Mouse (Mus musculus) spleen, adult 2 months (tissue): ENCODE measurements around the gene Tnf. TPM values are rescaled to one million over a fixed set of nuclear protein-coding genes. Genes with fewer than 3 reads are reported as not detected.

Source experiments
- DNase-seq, 2 experiments: peaks; one replicate each; pipeline versions ENCODE4 v3.0.0 to v3.0.0-alpha.2; 2012 to 2021; ENCODE audit warnings: low spot score in 2 of 2, low read depth in 1 of 2
- H3K27ac ChIP-seq: fragments of 200-500 bp; 2 replicates; pipeline ENCODE4 v1.5.1; 2012; ENCODE audit warnings: low read length, inconsistent platforms; ENCODE audit not compliant: insufficient read depth
- H3K27me3 ChIP-seq: fragments of 200-500 bp; 2 replicates; pipeline ENCODE4 v1.6.1; 2012; ENCODE audit warnings: mild to moderate bottlenecking, moderate library complexity, low read length, inconsistent platforms; ENCODE audit not compliant: control insufficient read depth, insufficient read depth
- H3K36me3 ChIP-seq: fragments of 200-500 bp; 2 replicates; pipeline ENCODE4 v1.6.1; 2012; ENCODE audit warnings: mild to moderate bottlenecking, low read length, inconsistent platforms; ENCODE audit not compliant: control insufficient read depth, insufficient read depth
- H3K4me1 ChIP-seq: fragments of 200-500 bp; 2 replicates; pipeline ENCODE4 v1.6.1; 2011; ENCODE audit warnings: inconsistent platforms; ENCODE audit not compliant: control insufficient read depth, insufficient read depth, insufficient read length
- H3K4me3 ChIP-seq: fragments of 200-500 bp; 2 replicates; pipeline ENCODE4 v1.5.1; 2011; ENCODE audit warnings: mild to moderate bottlenecking, inconsistent platforms; ENCODE audit not compliant: insufficient read depth, insufficient read length; ENCODE audit errors: extremely low read depth
- CTCF ChIP-seq: fragments of 200-500 bp; IDR thresholded peaks from 2 replicates; pipeline ENCODE4 v1.5.1; 2011; ENCODE audit warnings: mild to moderate bottlenecking, inconsistent platforms; ENCODE audit not compliant: insufficient read depth, insufficient read length, insufficient replicate concordance; ENCODE audit errors: extremely low read depth
- POLR2A ChIP-seq: fragments of 200-500 bp; IDR thresholded peaks from 2 replicates; pipeline ENCODE4 v1.6.1; 2011; ENCODE audit warnings: low read depth, low read length, inconsistent platforms
- WGBS: fragments of 180-500 bp; shearing (Covaris S2); methylation state at CpG from one replicate; pipeline ENCODE4 v1.1.7; 2018; 5-methylcytosine and 5-hydroxymethylcytosine counted together
- polyA plus RNA-seq: library from polyadenylated mRNA; depleted of rRNA; stranded (reverse); fragments of >200 nt; gene quantifications from 2 replicates; pipeline ENCODE4 v1.2.3, GENCODE M21; 2012

Tnf gene
- polyA plus RNA-seq, 1 experiment: 7.5 TPM

- Histone ChIP-seq H3K4me3 (no peak overlapping the region), H3K4me1 (peaks cover 55% of the 10 kb centered on the region), H3K36me3 (no peaks in the 10 kb centered on the region), H3K27me3 (no peaks in the 10 kb centered on the region), H3K27ac (no peak overlapping the region)
- WGBS: 68% methylated on average over 5 of the region's 5 CpGs
- DNase-seq: no peak
- TF ChIP-seq CTCF (no peak), POLR2A (no peak)
These were observed 11.3 kb upstream of the Tnf start for GRCm38 (mm10) chr17:35213071-35213470.

- TF ChIP-seq CTCF (no peak), POLR2A (no peak)
- no peak overlapping the region for H3K4me3 ChIP-seq
- H3K27me3 ChIP-seq: no peaks in the 10 kb centered on the region
- peak overlapping the region; percentile 84 for H3K27ac ChIP-seq
- WGBS: 56% methylated on average over 3 of the region's 3 CpGs
- peaks cover 44% of the 10 kb centered on the region for H3K4me1 ChIP-seq
- DNase-seq: no peak
- no peaks in the 10 kb centered on the region for H3K36me3 ChIP-seq
These were observed 8.8 kb upstream of the Tnf start for GRCm38 (mm10) chr17:35210593-35210992.

GRCm38 (mm10) chr17:35209785-35210535, 8.2 kb upstream of the Tnf start:
- no peak for TF ChIP-seq POLR2A
- TF ChIP-seq CTCF: no peak
- Histone ChIP-seq H3K4me1 (peaks cover 38% of the 10 kb centered on the region), H3K27ac (peak overlapping the region; percentile 84), H3K4me3 (peak overlapping the region; percentile 5; the same call in 1 of the 2 replicates), H3K36me3 (no peaks in the 10 kb centered on the region), H3K27me3 (no peaks in the 10 kb centered on the region)
- DNase-seq: peak; percentile 73 to 84
- 10% methylated on average over 12 of the region's 12 CpGs for WGBS

- WGBS: 26% methylated on average over 10 of the region's 10 CpGs
- Histone ChIP-seq H3K36me3 (no peaks in the 10 kb centered on the region), H3K27me3 (no peaks in the 10 kb centered on the region), H3K4me3 (peak overlapping the region; percentile 62; the same call in 1 of the 2 replicates), H3K27ac (peak overlapping the region; percentile 90), H3K4me1 (peaks cover 30% of the 10 kb centered on the region)
- peak in 1 of 2 experiments; percentile 44 for DNase-seq
- TF ChIP-seq CTCF: no peak
- TF ChIP-seq POLR2A: no peak
These were observed 3.6 kb upstream of the Tnf start for GRCm38 (mm10) chr17:35205380-35205769.

- H3K4me1 ChIP-seq: peaks cover 32% of the 10 kb centered on the region
- no peaks in the 10 kb centered on the region for H3K27me3 ChIP-seq
- H3K4me3 ChIP-seq: peak within 1 kb of the TSS; percentile 62
- peaks cover 2% of the 10 kb centered on the region; the same call in 1 of the 2 replicates for H3K36me3 ChIP-seq
- WGBS: 20% methylated on average over 20 of the region's 20 CpGs
- peak within 1 kb of the TSS; percentile 90 for H3K27ac ChIP-seq
- peak in 1 of 2 experiments; percentile 78 for DNase-seq
- TF ChIP-seq POLR2A: peak; percentile 81
- 0 out of 2 replicates have a peak, but pooled peaks have one; percentile 4 for TF ChIP-seq CTCF
These were observed 2.9 kb upstream of the Tnf start, which contains the start of gene Lta for GRCm38 (mm10) chr17:35204494-35205379. TSS of gene Lta (minus strand) at chr17:35205351.

- H3K4me1 ChIP-seq: peaks cover 24% of the 10 kb centered on the region
- no peak for TF ChIP-seq POLR2A
- no peak for TF ChIP-seq CTCF
- DNase-seq: no peak
- H3K36me3 ChIP-seq: peaks cover 3% of the 10 kb centered on the region; the same call in 1 of the 2 replicates
- peak overlapping the region; percentile 69; the same call in 1 of the 2 replicates for H3K27ac ChIP-seq
- 88% methylated on average over 4 of the region's 4 CpGs for WGBS
- H3K4me3 ChIP-seq: peak overlapping the region; percentile 25; the same call in 1 of the 2 replicates
- no peaks in the 10 kb centered on the region for H3K27me3 ChIP-seq
These were observed 635 bp upstream of the Tnf start for GRCm38 (mm10) chr17:35202442-35202841.
